Mouse (Mus musculus) hindbrain, postnatal 0 days (tissue): Measurements from ENCODE around the gene Cdh13. TPM values are rescaled to one million over a fixed set of nuclear protein-coding genes. Genes with fewer than 3 reads are reported as not detected.

Source experiments
- ATAC-seq: fragments of 200-750 bp; cut with Nextera tagmentation; 2 replicates; pipeline ENCODE4 v1.8.0; 2017; ENCODE audit warnings: mild to moderate bottlenecking, moderate TSS enrichment, moderate library complexity
- DNase-seq: peaks from one replicate; pipeline ENCODE4 v3.0.0-alpha.2; 2015; ENCODE audit warnings: low spot score
- H3K27ac ChIP-seq: fragments of 300-500 bp; sonication (generic); 2 replicates; pipeline ENCODE4 v1.5.1; 2014; ENCODE audit warnings: mild to moderate bottlenecking
- H3K27me3 ChIP-seq: fragments of 300-500 bp; sonication (generic); 2 replicates; pipeline ENCODE4 v1.6.1; 2014; ENCODE audit warnings: low read length, mixed read lengths; ENCODE audit not compliant: insufficient read depth
- H3K36me3 ChIP-seq: fragments of 300-500 bp; sonication (generic); 2 replicates; pipeline ENCODE4 v1.6.1; 2014; ENCODE audit warnings: low read length, mixed read lengths; ENCODE audit not compliant: insufficient read depth
- H3K4me1 ChIP-seq: fragments of 300-500 bp; sonication (generic); 2 replicates; pipeline ENCODE4 v1.6.1; 2014; ENCODE audit warnings: antibody characterized with exemption, low read length, mixed read lengths; ENCODE audit not compliant: insufficient read depth
- H3K4me2 ChIP-seq: fragments of 300-500 bp; sonication (generic); 2 replicates; pipeline ENCODE4 v1.6.1; 2014; ENCODE audit warnings: low read depth, mild to moderate bottlenecking, low read length, moderate library complexity, mixed read lengths
- H3K4me3 ChIP-seq: fragments of 300-500 bp; sonication (generic); 2 replicates; pipeline ENCODE4 v1.5.1; 2014; ENCODE audit warnings: low read length
- H3K9ac ChIP-seq: fragments of 300-500 bp; sonication (generic); replicated peaks from 2 replicates; pipeline ENCODE4 v1.6.1; 2014; ENCODE audit warnings: mild to moderate bottlenecking, low read length, moderate library complexity, mixed read lengths
- H3K9me3 ChIP-seq: fragments of 300-500 bp; sonication (generic); 2 replicates; pipeline ENCODE4 v1.6.1; 2016; ENCODE audit warnings: low read length, mixed read lengths
- CTCF ChIP-seq: IDR thresholded peaks from 2 replicates; pipeline ENCODE4 v1.5.1; 2016; ENCODE audit warnings: antibody characterized with exemption, control low read depth, low read depth
- WGBS: fragments of 180-500 bp; shearing (Covaris S2); extraction: QIAGEN DNeasy Blood & Tissue Kit; methylation state at CpG from one replicate; pipeline ENCODE4 v1.1.7; 2014; 5-methylcytosine and 5-hydroxymethylcytosine counted together
- polyA plus RNA-seq: library from polyadenylated mRNA; unstranded; fragments of >200 nt; fragmentation: Nextera tagmentation; extraction: Ambion mirVana; gene quantifications from 2 replicates; pipeline ENCODE4 v1.2.1, GENCODE M21; 2015
- total RNA-seq: library from RNA; depleted of rRNA; stranded (reverse); fragments of >200 nt; gene quantifications from 2 replicates; pipeline ENCODE4 v1.2.3, GENCODE M21; 2014

Cdh13 gene
- total and polyA plus RNA-seq, 2 experiments from 2014 or later: 137 to 141 TPM

- no peaks in the 10 kb centered on the region for H3K9me3 ChIP-seq
- TF ChIP-seq CTCF: no peak
- H3K27ac ChIP-seq: no peak overlapping the region
- H3K4me2 ChIP-seq: no peak overlapping the region
- ATAC-seq (no peak), DNase-seq (no peak)
- H3K4me3 ChIP-seq: no peak overlapping the region
- WGBS: 85% methylated on average over 2 of the region's 2 CpGs
- H3K9ac ChIP-seq: no peak overlapping the region
- H3K36me3 ChIP-seq: no peaks in the 10 kb centered on the region
- H3K4me1 ChIP-seq: no peaks in the 10 kb centered on the region
- no peaks in the 10 kb centered on the region for H3K27me3 ChIP-seq
Observed at GRCm38 (mm10) chr8:118983724-118984123, 700.2 kb downstream of the Cdh13 start.

GRCm38 (mm10) chr8:118986796-118987195 is 703.3 kb downstream of the Cdh13 start:
- H3K36me3 ChIP-seq: no peaks in the 10 kb centered on the region
- ATAC-seq: no peak
- no peaks in the 10 kb centered on the region for H3K4me1 ChIP-seq
- H3K9ac ChIP-seq: no peak overlapping the region
- H3K4me3 ChIP-seq: no peak overlapping the region
- no peaks in the 10 kb centered on the region for H3K27me3 ChIP-seq
- H3K27ac ChIP-seq: no peak overlapping the region
- no peak overlapping the region for H3K4me2 ChIP-seq
- H3K9me3 ChIP-seq: no peaks in the 10 kb centered on the region
- TF ChIP-seq CTCF: no peak
- no peak for DNase-seq
- WGBS: 86% methylated on average over 1 of the region's 1 CpGs

GRCm38 (mm10) chr8:118995641-118996188 is 712.2 kb downstream of the Cdh13 start:
- 45% methylated on average over 11 of the region's 11 CpGs for WGBS
- H3K36me3 ChIP-seq: no peaks in the 10 kb centered on the region
- no peak overlapping the region for H3K9ac ChIP-seq
- 0 out of 2 replicates have a peak overlapping the region, but pooled peaks have one; percentile 5 for H3K4me2 ChIP-seq
- no peak overlapping the region for H3K4me3 ChIP-seq
- no peak for TF ChIP-seq CTCF
- no peak overlapping the region for H3K27ac ChIP-seq
- DNase-seq (peak; percentile 69), ATAC-seq (no peak)
- no peaks in the 10 kb centered on the region for H3K9me3 ChIP-seq
- no peaks in the 10 kb centered on the region for H3K4me1 ChIP-seq
- H3K27me3 ChIP-seq: no peaks in the 10 kb centered on the region

GRCm38 (mm10) chr8:119000595-119000994 is 717.1 kb downstream of the Cdh13 start:
- no peak overlapping the region for H3K9ac ChIP-seq
- no peak overlapping the region for H3K4me2 ChIP-seq
- no peaks in the 10 kb centered on the region for H3K36me3 ChIP-seq
- no peak overlapping the region for H3K4me3 ChIP-seq
- no peak for DNase-seq
- no peaks in the 10 kb centered on the region for H3K9me3 ChIP-seq
- no peak for TF ChIP-seq CTCF
- WGBS: 76% methylated on average over 1 of the region's 1 CpGs
- H3K27ac ChIP-seq: no peak overlapping the region
- H3K4me1 ChIP-seq: no peaks in the 10 kb centered on the region
- H3K27me3 ChIP-seq: no peaks in the 10 kb centered on the region
- no peak for ATAC-seq

GRCm38 (mm10) chr8:119004821-119005220 is 721.3 kb downstream of the Cdh13 start:
- ATAC-seq (no peak), DNase-seq (no peak)
- H3K4me3 ChIP-seq: no peak overlapping the region
- TF ChIP-seq CTCF: no peak
- no peak overlapping the region for H3K4me2 ChIP-seq
- no peak overlapping the region for H3K9ac ChIP-seq
- H3K27me3 ChIP-seq: no peaks in the 10 kb centered on the region
- no peaks in the 10 kb centered on the region for H3K36me3 ChIP-seq
- 78% methylated on average over 5 of the region's 5 CpGs for WGBS
- H3K4me1 ChIP-seq: no peaks in the 10 kb centered on the region
- H3K9me3 ChIP-seq: no peaks in the 10 kb centered on the region
- no peak overlapping the region for H3K27ac ChIP-seq

- no peak for ATAC-seq
- no peak for DNase-seq
- H3K27ac ChIP-seq: no peak overlapping the region
- 82% methylated on average over 6 of the region's 6 CpGs for WGBS
- no peak overlapping the region for H3K4me2 ChIP-seq
- no peak for TF ChIP-seq CTCF
- H3K9ac ChIP-seq: no peak overlapping the region
- H3K4me3 ChIP-seq: no peak overlapping the region
- no peaks in the 10 kb centered on the region for H3K36me3 ChIP-seq
- H3K9me3 ChIP-seq: no peaks in the 10 kb centered on the region
- H3K27me3 ChIP-seq: no peaks in the 10 kb centered on the region
- no peaks in the 10 kb centered on the region for H3K4me1 ChIP-seq
Observed at GRCm38 (mm10) chr8:119018675-119019074, 735.1 kb downstream of the Cdh13 start.

GRCm38 (mm10) chr8:119020781-119021180 is 737.2 kb downstream of the Cdh13 start:
- peak; percentile 34 for DNase-seq
- no peak overlapping the region for H3K4me3 ChIP-seq
- H3K36me3 ChIP-seq: no peaks in the 10 kb centered on the region
- no peak overlapping the region for H3K9ac ChIP-seq
- no peak for TF ChIP-seq CTCF
- H3K4me1 ChIP-seq: no peaks in the 10 kb centered on the region
- ATAC-seq: no peak
- H3K27me3 ChIP-seq: no peaks in the 10 kb centered on the region
- H3K4me2 ChIP-seq: no peak overlapping the region
- peak overlapping the region; percentile 41; the same call in 1 of the 2 replicates for H3K27ac ChIP-seq
- no peaks in the 10 kb centered on the region for H3K9me3 ChIP-seq
- 48% methylated on average over 11 of the region's 11 CpGs for WGBS
